8 mouse cellular contexts compared by ENCODE assay signal in genomic region chr1:58031160-58031769, GRCm38 (mm10). TPM values are rescaled to one million over a fixed set of nuclear protein-coding genes. Genes with fewer than 3 reads are reported as not detected.
DNase-seq lines count a peak whose midpoint lies in the region; ATAC-seq and TF ChIP-seq lines count a peak whose summit lies in the region.

No protein-coding gene starts in this region.

- TF ChIP-seq CTCF in bone marrow macrophage, adult 2 months (IDR thresholded peaks at IDR 0.05; ENCODE audit: low read depth, low read length), result peak; percentile 79; the same call in 1 of the 2 replicates
- TF ChIP-seq CTCF in layer of hippocampus, adult 2 months (conservative IDR thresholded peaks at IDR 0.05), result peak; percentile 83

- DNase-seq in heart, adult 18-20 months, result peak; percentile 47 to 69
- DNase-seq in heart, postnatal 25 days (ENCODE audit: low spot score), result no peak
- peak; percentile 48 to 67 for DNase-seq in heart, postnatal 36 days
- DNase-seq in layer of hippocampus, adult 2 months (ENCODE audit: low spot score in 2 of 2), result peak in 1 of 2 experiments; percentile 46
- peak; percentile 62 for DNase-seq in skeletal muscle tissue, adult 2 months (ENCODE audit: low read depth, low spot score)

- no peak overlapping the region for H3K27ac ChIP-seq in bone marrow macrophage, adult 2 months (ENCODE audit: insufficient read depth, low read depth, low read length)
- H3K27ac ChIP-seq in layer of hippocampus, adult 2 months, result peak overlapping the region; percentile 87

- ATAC-seq in erythroblast, adult 5-6 weeks (replicated peaks; ENCODE audit: low FRiP score, poor library complexity, severe bottlenecking), result peak; percentile 72; the same call in 1 of the 2 replicates
- peak; percentile 76 for ATAC-seq in megakaryocyte, adult 5-6 weeks (ENCODE audit: poor library complexity, severe bottlenecking)

- peaks cover 16% of the 10 kb centered on the region for H3K4me1 ChIP-seq in bone marrow macrophage, adult 2 months (ENCODE audit: control insufficient read depth, insufficient read depth, low read length)

- intact Hi-C loops in heart, postnatal 25 days (cut with DNase I), result loop anchor here (2.0 kb wide), 1 partner anchor 602 kb away; no protein-coding TSS in a partner anchor
- intact Hi-C loops in heart, postnatal 36 days (cut with DNase I), result loop anchor here (2.0 kb wide), 2 partner anchors 62 to 602 kb away; no protein-coding TSS in a partner anchor

- TF ChIP-seq POLR2A in bone marrow macrophage, adult 2 months (IDR thresholded peaks at IDR 0.05; ENCODE audit: borderline replicate concordance, low read depth, low read length), result no peak

- no peak overlapping the region for H3K4me3 ChIP-seq in bone marrow macrophage, adult 2 months (ENCODE audit: insufficient read depth, low read length)
- peak overlapping the region; percentile 31; the same call in 1 of the 2 replicates for H3K4me3 ChIP-seq in layer of hippocampus, adult 2 months

RNA-seq across cellular contexts. Expression of gene Aox1, which starts 1.5 kb away (rescaled TPM):
- total RNA-seq in heart, adult 18-20 months (2021), result 10 to 100 TPM in 1 of 2 experiments, 1 to 10 TPM in 1; 8.6 to 14.3 TPM
- 1 to 10 TPM; 6.3 to 6.5 TPM for total RNA-seq in heart, postnatal 25 days (2021)
- polyA plus RNA-seq in bone marrow macrophage, adult 2 months (2012; ENCODE audit: insufficient read depth, insufficient read length, missing spikeins), result 0.82 and 1.1 TPM in 2 replicates
- total RNA-seq in erythroblast, adult 5-6 weeks (2015; ENCODE audit: low replicate concordance), result not detected in 2 replicates
- total RNA-seq in erythroblast, adult 5-6 weeks (2017; ENCODE audit: low replicate concordance), result 0.42 TPM in 1 of 2 replicates, not detected in the other
- total RNA-seq in heart, postnatal 36 days (2021), result 10 to 100 TPM; 10.4 to 13.0 TPM
- 1 to 10 TPM; 3.8 to 4.1 TPM for total RNA-seq in layer of hippocampus, adult 2 months (2021)
- 0.27 TPM in 1 of 2 replicates, not detected in the other for total RNA-seq in megakaryocyte, adult 5-6 weeks (2015)
- 0.04 and 0.16 TPM in 2 replicates for total RNA-seq in megakaryocyte, adult 5-6 weeks (2017)

RNA-seq across cellular contexts. Expression of gene Kctd18, which starts 12.5 kb away (rescaled TPM):
- total RNA-seq in heart, adult 18-20 months (2021), result 1 to 10 TPM; 5.9 to 7.7 TPM
- total RNA-seq in heart, postnatal 25 days (2021), result 1 to 10 TPM; 6.5 to 8.6 TPM
- 16.9 and 22.2 TPM in 2 replicates for polyA plus RNA-seq in bone marrow macrophage, adult 2 months (2012; ENCODE audit: insufficient read depth, insufficient read length, missing spikeins)
- 0.77 and 5.0 TPM in 2 replicates for total RNA-seq in erythroblast, adult 5-6 weeks (2015; ENCODE audit: low replicate concordance)
- total RNA-seq in erythroblast, adult 5-6 weeks (2017; ENCODE audit: low replicate concordance), result 4.9 and 5.6 TPM in 2 replicates
- 1 to 10 TPM; 4.9 to 7.2 TPM for total RNA-seq in heart, postnatal 36 days (2021)
- total RNA-seq in layer of hippocampus, adult 2 months (2021), result 10 to 100 TPM; 21.8 to 23.9 TPM
- total RNA-seq in megakaryocyte, adult 5-6 weeks (2015), result 10.9 and 11.6 TPM in 2 replicates
- 17.4 and 18.7 TPM in 2 replicates for total RNA-seq in megakaryocyte, adult 5-6 weeks (2017)

RNA-seq across cellular contexts. Expression of gene Sgo2a, which starts 35.5 kb away (rescaled TPM):
- 1 to 10 TPM; 3.5 to 5.1 TPM for total RNA-seq in heart, adult 18-20 months (2021)
- 1 to 10 TPM; 3.4 to 3.6 TPM for total RNA-seq in heart, postnatal 25 days (2021)
- 11.4 and 12.4 TPM in 2 replicates for polyA plus RNA-seq in bone marrow macrophage, adult 2 months (2012; ENCODE audit: insufficient read depth, insufficient read length, missing spikeins)
- 12.7 and 16.7 TPM in 2 replicates for total RNA-seq in erythroblast, adult 5-6 weeks (2015; ENCODE audit: low replicate concordance)
- 19.4 and 19.6 TPM in 2 replicates for total RNA-seq in erythroblast, adult 5-6 weeks (2017; ENCODE audit: low replicate concordance)
- 1 to 10 TPM; 4.1 to 5.0 TPM for total RNA-seq in heart, postnatal 36 days (2021)
- total RNA-seq in layer of hippocampus, adult 2 months (2021), result under 1 TPM; 0.44 to 0.64 TPM
- total RNA-seq in megakaryocyte, adult 5-6 weeks (2015), result 40.0 and 40.6 TPM in 2 replicates
- total RNA-seq in megakaryocyte, adult 5-6 weeks (2017), result 43.0 and 43.6 TPM in 2 replicates
